Mouse (Mus musculus): ENCODE results near the gene Zfp493.
A peak's percentile ranks its signal among the peaks of the same experiment; 100 is the strongest.
"Not testable (repeated sequence)": the region's sequence is repeated elsewhere in the genome, so short reads cannot be mapped to it uniquely, and the experiment has no call there.

Gene Zfp493

GRCm38 (mm10) chr13:67779265-67780221 lies at the start of gene Zfp493:
Gene Zfp493 (plus strand): TSS chr13:67779693.
- peak; percentile 78 for DNase-seq (ENCODE audit: low read depth)

GRCm38 (mm10) chr13:67734391-67734790 lies 45.1 kb upstream of the Zfp493 start:
- DNase-seq (ENCODE audit: low read depth), result not testable (repeated sequence)

DNA sequence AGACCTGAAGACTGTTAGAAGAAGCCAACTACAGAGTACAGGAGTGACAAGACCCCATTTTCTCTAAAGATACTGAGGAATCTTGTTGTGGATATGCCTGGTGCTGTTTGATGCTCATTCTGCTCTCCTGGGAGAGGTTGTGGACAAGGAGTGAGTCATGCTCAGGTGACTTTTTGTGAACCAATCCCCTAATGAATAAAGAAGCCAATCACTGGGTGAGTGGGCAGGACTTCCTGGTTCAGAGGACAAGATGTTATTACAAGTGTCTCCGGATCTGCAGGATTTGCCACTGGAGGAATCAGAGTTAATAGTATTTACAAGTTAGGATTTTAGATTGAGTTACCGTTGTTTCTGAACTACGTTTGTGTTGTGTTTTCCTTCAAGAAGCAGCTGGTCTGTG lies 36.6 kb upstream of the Zfp493 start:
- no peak for DNase-seq (ENCODE audit: low read depth)

DNA sequence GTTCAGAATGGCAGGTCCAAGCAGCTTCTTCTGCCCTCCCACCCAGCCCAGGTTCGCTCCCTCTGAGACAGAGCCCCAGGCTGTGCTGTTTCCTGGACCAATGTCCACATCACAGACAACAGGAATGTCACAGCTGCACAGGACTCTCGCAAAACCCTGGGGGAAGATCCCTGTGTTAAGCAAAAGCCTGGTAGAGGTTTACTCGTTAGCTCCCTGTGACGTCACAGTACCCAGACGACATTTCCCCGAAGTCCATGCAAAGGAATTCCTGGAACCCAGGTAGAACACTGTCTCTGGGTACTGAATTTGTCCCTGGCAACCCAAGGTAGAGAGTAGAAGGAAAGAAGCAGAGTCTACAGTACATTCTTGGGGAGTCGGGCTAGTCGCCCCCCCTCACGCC lies 35.6 kb upstream of the Zfp493 start:
- DNase-seq (ENCODE audit: low read depth), result no peak

GRCm38 (mm10) chr13:67754333-67755306 lies 24.9 kb upstream of the Zfp493 start, which contains the start of gene Zfp85:
Gene Zfp85 (minus strand): TSS chr13:67755228.
- peak; percentile 77 for DNase-seq (ENCODE audit: low read depth)

GRCm38 (mm10) chr13:67755761-67756160 lies 23.7 kb upstream of the Zfp493 start:
- DNase-seq (ENCODE audit: low read depth), result no peak

DNA sequence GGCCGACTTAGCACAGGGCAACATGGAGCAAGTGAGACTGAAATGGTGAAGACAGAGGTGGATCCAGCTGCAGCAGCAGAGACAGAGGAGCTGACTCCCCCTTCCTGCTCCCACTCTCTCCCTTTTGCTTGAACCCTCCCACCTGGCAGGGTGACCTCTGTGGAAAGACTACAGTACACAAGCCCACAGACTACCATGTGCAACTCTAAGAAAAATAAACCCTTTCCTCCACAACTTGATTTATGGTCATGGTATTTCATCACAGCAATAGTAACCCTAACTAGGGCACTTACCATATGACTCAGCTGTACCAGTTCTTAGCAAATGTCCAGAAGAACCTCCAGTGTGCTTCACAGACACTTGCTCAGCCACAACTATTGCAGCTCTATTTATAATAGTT lies 19.5 kb upstream of the Zfp493 start:
- DNase-seq (ENCODE audit: low read depth), result no peak

DNA sequence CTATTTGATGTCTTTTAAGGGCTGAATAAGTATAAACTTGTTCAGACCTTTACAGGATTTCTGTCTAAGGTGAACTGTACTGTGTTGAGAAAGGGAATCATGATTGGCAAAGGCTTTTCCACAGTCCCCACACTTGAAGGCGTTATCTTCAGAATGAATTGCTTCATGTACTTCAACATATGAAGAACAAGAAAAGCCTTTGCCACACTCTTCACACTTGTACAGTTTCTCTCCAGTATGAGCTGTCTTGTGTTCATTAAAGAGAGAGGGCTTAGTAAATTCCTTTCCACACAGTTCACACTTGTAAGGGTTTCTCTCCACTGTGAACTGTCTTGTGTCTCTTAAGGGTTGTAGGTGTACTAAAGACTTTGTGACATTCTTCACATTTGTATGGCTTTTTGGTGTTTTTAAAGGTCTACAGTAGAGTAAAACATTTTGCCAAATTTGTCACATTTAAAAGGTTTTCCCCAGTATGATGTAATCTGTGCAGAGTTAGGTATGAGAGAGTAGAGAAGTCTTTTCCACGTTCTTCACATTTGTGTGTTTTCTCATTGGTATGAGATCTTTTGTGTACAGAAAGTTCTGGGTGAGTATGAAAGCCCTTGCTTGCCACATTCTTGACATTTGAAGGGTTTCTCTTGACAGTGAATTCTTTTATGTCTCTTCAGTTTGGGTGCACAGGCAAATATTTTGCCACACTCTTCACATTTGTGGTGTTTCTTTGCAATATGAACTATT lies 16.3 kb upstream of the Zfp493 start:
- DNase-seq (ENCODE audit: low read depth), result no peak

GRCm38 (mm10) chr13:67791921-67792455 lies 12.5 kb downstream of the Zfp493 start:
- no peak for DNase-seq (ENCODE audit: low read depth)

GRCm38 (mm10) chr13:67798618-67799017 lies 19.1 kb downstream of the Zfp493 start:
- DNase-seq (ENCODE audit: low read depth), result no peak

- not testable (repeated sequence) for DNase-seq (ENCODE audit: low read depth)
These were observed 19.7 kb downstream of the Zfp493 start for GRCm38 (mm10) chr13:67799151-67799550.

DNA sequence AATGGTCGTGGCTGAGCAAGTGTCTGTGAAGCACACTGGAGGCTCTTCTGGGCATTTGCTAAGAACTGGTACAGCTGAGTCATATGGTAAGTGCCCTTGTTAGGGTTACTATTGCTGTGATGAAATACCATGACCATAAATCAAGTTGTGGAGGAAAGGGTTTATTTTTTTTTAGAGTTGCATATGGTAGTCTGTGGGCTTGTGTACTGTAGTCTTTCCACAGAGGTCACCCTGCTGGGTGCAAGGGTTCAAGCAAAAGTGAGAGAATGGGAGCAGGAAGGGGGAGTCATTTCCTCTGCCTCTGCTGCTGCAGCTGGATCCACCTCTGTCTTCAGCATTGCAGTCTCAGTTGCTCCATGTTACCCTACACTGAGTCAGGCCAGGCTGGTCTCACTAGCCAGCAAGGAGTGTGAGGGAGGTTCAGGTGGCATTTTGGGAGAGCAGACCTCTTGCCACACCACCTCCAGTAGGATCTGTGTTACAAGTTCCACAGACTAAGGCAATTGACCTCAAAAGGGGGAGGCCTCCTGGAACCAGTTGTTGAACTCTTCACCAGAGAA lies 32.2 kb downstream of the Zfp493 start:
- DNase-seq (ENCODE audit: low read depth), result no peak

- no peak for DNase-seq (ENCODE audit: low read depth)
These were observed 33.6 kb downstream of the Zfp493 start for GRCm38 (mm10) chr13:67812961-67813709.

GRCm38 (mm10) chr13:67813710-67814660 lies 34.5 kb downstream of the Zfp493 start, which contains the start of gene Zfp273:
Gene Zfp273 (plus strand): TSS chr13:67813740.
- peak; percentile 85 for DNase-seq (ENCODE audit: low read depth)

DNA sequence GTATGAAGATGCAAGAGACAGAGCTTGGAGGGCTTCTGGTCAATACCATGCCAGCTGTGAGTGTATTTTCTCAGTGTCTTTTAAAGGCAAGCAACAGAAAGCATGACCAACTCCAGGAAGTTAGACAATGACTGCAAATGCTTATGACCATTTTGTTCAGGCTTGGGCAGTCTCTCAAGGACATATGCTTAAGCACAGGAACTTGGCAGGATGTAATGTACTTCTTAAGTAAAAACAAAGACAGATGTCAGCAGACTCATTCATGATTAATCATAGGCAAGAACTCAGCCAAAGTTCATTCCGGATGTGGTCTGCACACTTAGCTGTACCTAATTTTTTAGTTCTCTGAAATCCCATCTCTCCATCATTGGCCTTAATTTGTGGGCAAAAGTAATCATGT lies 39.1 kb downstream of the Zfp493 start:
- no peak for DNase-seq (ENCODE audit: low read depth)

GRCm38 (mm10) chr13:67830911-67831336 lies 51.4 kb downstream of the Zfp493 start, which contains the start of gene Gm10037:
Gene Gm10037 (plus strand): TSS chr13:67831106.
- DNase-seq (ENCODE audit: low read depth), result peak; percentile 68

- not testable (repeated sequence) for DNase-seq (ENCODE audit: low read depth)
These were observed 53.6 kb downstream of the Zfp493 start for GRCm38 (mm10) chr13:67833137-67833536.
